Mouse (Mus musculus) embryonic fibroblast, embryonic 13.5 days (primary cell): ENCODE results near the gene Trim29. TPM values are rescaled to one million over a fixed set of nuclear protein-coding genes. Genes with fewer than 3 reads are reported as not detected.
A peak's percentile ranks its signal among the peaks of the same experiment; 100 is the strongest.

Experiments used
- H3K27ac ChIP-seq: 2 replicates; pipeline ENCODE4 v1.5.1; 2012; ENCODE audit warnings: low read length, control low read depth, inconsistent platforms; ENCODE audit not compliant: insufficient read depth
- H3K4me1 ChIP-seq: 2 replicates; pipeline ENCODE4 v1.6.1; 2011; ENCODE audit warnings: low read length; ENCODE audit not compliant: control insufficient read depth, insufficient read depth
- H3K4me3 ChIP-seq: 2 replicates; pipeline ENCODE4 v1.5.1; 2011; ENCODE audit warnings: mild to moderate bottlenecking, control low read depth, low read length; ENCODE audit not compliant: insufficient read depth
- CTCF ChIP-seq: IDR thresholded peaks from 2 replicates; pipeline ENCODE4 v1.5.1; 2011; ENCODE audit warnings: mild to moderate bottlenecking, control low read depth, low read length, moderate library complexity, borderline replicate concordance; ENCODE audit not compliant: insufficient read depth
- POLR2A ChIP-seq: IDR thresholded peaks from 2 replicates; pipeline ENCODE4 v1.6.1; 2011; ENCODE audit warnings: low read depth, mild to moderate bottlenecking, control low read depth, low read length, moderate library complexity
- polyA plus RNA-seq: library from polyadenylated mRNA; stranded (reverse); fragments of >200 nt; gene quantifications from 2 replicates; pipeline ENCODE4 v1.2.4, GENCODE M21; 2011; ENCODE audit warnings: low read depth; ENCODE audit not compliant: missing spikeins, insufficient read length

Gene Trim29
- polyA plus RNA-seq, 1 experiment, result not detected

- Histone ChIP-seq H3K4me1 (peaks cover 5% of the 10 kb centered on the region), H3K27ac (no peak overlapping the region), H3K4me3 (no peak overlapping the region)
- TF ChIP-seq POLR2A, result no peak
- no peak for TF ChIP-seq CTCF
Observed at GRCm38 (mm10) chr9:43270723-43271252, 39.9 kb upstream of the Trim29 start.

DNA sequence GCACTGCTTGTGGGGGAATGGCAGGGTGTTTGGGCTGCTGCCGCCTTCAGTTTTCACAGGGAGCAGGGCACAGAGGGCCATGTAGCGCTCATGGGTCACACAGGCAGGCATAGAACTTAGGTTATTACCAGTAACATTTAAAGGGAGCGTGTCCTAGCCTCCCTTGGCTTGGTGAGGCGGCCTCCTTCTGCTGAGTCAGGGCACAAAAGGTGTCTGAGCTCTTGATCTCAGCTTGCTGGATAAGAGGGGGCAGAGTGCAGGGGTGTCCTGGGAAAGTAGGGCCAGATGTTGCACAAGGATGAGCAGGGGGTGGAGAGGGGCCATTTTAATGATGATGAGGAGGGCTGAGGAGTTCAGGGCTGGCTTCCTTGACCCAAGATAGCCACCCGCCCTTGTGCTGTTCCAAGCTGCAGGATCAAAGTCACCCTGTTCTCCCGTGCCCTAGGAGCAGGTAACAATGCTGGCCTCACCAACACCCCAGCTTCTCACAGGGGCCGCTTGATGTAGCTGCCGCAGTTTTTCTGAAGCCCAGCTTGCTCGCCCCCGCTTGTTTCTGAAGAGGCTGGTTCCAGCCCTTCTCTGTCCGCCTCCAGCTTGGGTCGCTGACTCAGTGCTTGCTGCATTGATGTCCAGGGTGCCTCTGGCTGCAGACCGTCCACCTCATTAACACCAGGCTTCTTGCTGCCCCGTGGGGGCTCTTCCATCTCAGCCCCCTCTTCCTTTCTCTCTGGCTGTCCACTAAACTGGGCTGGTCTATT lies 38.7 kb upstream of the Trim29 start:
- TF ChIP-seq POLR2A (no peak), CTCF (no peak)
- no peak overlapping the region for H3K4me3 ChIP-seq
- peaks cover 5% of the 10 kb centered on the region for H3K4me1 ChIP-seq
- 0 out of 2 replicates have a peak overlapping the region, but pooled peaks have one; percentile 10 for H3K27ac ChIP-seq

GRCm38 (mm10) chr9:43273735-43274134 lies 36.9 kb upstream of the Trim29 start:
- Histone ChIP-seq H3K4me3 (no peak overlapping the region), H3K4me1 (peaks cover 5% of the 10 kb centered on the region), H3K27ac (peak overlapping the region; percentile 14; the same call in 1 of the 2 replicates)
- no peak for TF ChIP-seq CTCF
- TF ChIP-seq POLR2A, result no peak

GRCm38 (mm10) chr9:43284284-43284683 lies 26.4 kb upstream of the Trim29 start:
- Histone ChIP-seq H3K4me1 (no peaks in the 10 kb centered on the region), H3K4me3 (no peak overlapping the region), H3K27ac (no peak overlapping the region)
- no peak for TF ChIP-seq POLR2A
- peak; percentile 92 for TF ChIP-seq CTCF

DNA sequence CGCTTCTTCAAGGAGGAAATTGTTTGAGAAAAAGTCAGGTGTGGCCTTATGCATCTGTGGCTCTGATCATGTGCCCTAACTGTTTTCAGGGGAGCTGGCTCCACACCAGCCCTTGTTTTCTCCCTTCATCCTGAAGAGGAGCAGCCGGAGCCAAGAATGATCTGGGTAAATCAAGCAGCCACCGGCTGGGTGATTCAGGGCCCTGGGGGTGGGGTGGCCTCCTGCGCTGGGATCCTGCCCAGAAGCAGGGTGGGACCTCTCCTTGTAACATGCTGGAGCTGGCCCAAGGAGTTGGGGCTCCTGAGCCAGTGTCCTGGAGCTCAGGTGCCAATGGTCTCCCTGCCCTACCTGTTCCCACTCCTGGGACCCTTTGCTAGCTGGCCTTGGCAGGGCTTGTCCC lies 25.4 kb upstream of the Trim29 start:
- H3K4me3 ChIP-seq, result no peak overlapping the region
- no peaks in the 10 kb centered on the region for H3K4me1 ChIP-seq
- no peak overlapping the region for H3K27ac ChIP-seq
- no peak for TF ChIP-seq CTCF

- H3K4me3 ChIP-seq, result no peak overlapping the region
Observed at GRCm38 (mm10) chr9:43286870-43287269, 23.8 kb upstream of the Trim29 start.

GRCm38 (mm10) chr9:43293058-43293457 lies 17.6 kb upstream of the Trim29 start:
- TF ChIP-seq CTCF (no peak), POLR2A (no peak)
- Histone ChIP-seq H3K4me1 (no peaks in the 10 kb centered on the region), H3K27ac (no peak overlapping the region), H3K4me3 (no peak overlapping the region)

More at GRCm38 (mm10) chr9:43286870-43287269, 23.8 kb upstream of the Trim29 start:
- TF ChIP-seq CTCF (peak; percentile 87), POLR2A (no peak)
- no peaks in the 10 kb centered on the region for H3K4me1 ChIP-seq
- no peak overlapping the region for H3K27ac ChIP-seq

GRCm38 (mm10) chr9:43300394-43300793 lies 10.3 kb upstream of the Trim29 start:
- no peak for TF ChIP-seq POLR2A
- Histone ChIP-seq H3K4me1 (0 out of 2 replicates have a peak, but pooled peaks cover 4% of the 10 kb centered on the region), H3K27ac (peak overlapping the region; percentile 39; the same call in 1 of the 2 replicates), H3K4me3 (no peak overlapping the region)

DNA sequence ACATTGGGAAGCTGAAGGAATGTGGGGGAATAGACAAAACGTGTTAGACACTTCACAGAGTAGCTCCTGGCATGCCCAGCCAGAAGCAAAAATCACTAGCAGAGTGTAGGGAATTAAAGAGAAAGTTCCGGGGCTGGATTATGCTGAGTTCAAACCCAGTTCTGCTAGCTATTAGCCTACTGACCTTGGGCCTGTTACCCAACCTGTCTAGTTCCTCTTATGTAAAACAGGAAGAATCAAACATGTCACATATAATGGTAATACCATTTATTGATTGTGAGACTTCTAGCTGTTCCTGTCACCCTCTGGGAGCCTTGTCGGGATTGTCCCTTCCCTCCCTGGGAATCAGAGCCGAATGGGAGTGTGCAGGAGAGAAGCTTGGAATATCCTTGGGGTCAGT lies 7.7 kb upstream of the Trim29 start:
- H3K4me3 ChIP-seq, result no peak overlapping the region
- H3K27ac ChIP-seq, result no peak overlapping the region
- H3K4me1 ChIP-seq, result 0 out of 2 replicates have a peak, but pooled peaks cover 4% of the 10 kb centered on the region
- TF ChIP-seq CTCF, result no peak
- TF ChIP-seq POLR2A, result no peak

- H3K4me1 ChIP-seq, result no peaks in the 10 kb centered on the region
- no peak overlapping the region for H3K27ac ChIP-seq
- H3K4me3 ChIP-seq, result no peak overlapping the region
- TF ChIP-seq POLR2A, result no peak
- TF ChIP-seq CTCF, result no peak
Observed at GRCm38 (mm10) chr9:43305882-43306281, 4.8 kb upstream of the Trim29 start.
